Mouse (Mus musculus): Measurements from ENCODE around the gene Fras1. TPM values are rescaled to one million over a fixed set of nuclear protein-coding genes. Genes with fewer than 3 reads are reported as not detected.
A peak's percentile ranks its signal among the peaks of the same experiment; 100 is the strongest.

The Fras1 gene
- polyA plus RNA-seq, 1 experiment: 1.5 TPM

- no peaks in the 10 kb centered on the region for H3K36me3 ChIP-seq (ENCODE audit: control insufficient read depth, insufficient read depth)
- H3K4me3 ChIP-seq: no peak overlapping the region
- TF ChIP-seq E2F4 (IDR thresholded peaks at IDR 0.05; ENCODE audit: insufficient read depth): no peak
- TF ChIP-seq USF1 (IDR thresholded peaks at IDR 0.05; ENCODE audit: low read depth): no peak
- TF ChIP-seq MYOG (IDR thresholded peaks at IDR 0.05; ENCODE audit: control insufficient read depth in 1 of 3, insufficient read depth in 1 of 3, insufficient read length in 2 of 3, low read depth in 2 of 3): no peak
- TF ChIP-seq REST (IDR thresholded peaks at IDR 0.05; ENCODE audit: insufficient read depth, insufficient read length): no peak
- no peak for TF ChIP-seq TCF12 (IDR thresholded peaks at IDR 0.05; ENCODE audit: insufficient read depth, poor library complexity, severe bottlenecking)
- no peak for TF ChIP-seq SRF (IDR thresholded peaks at IDR 0.05; ENCODE audit: control insufficient read depth, insufficient read length, low read depth)
- no peak for TF ChIP-seq TCF3 (IDR thresholded peaks at IDR 0.05; ENCODE audit: insufficient read length, low read depth)
- TF ChIP-seq POLR2AphosphoS2 (IDR thresholded peaks at IDR 0.05; ENCODE audit: insufficient read length, low read depth): no peak
- no peak for TF ChIP-seq MYOD1 (IDR thresholded peaks at IDR 0.05; ENCODE audit: control insufficient read depth in 1 of 3, insufficient read length in 2 of 3, low read depth in 2 of 3)
- TF ChIP-seq CEBPB (IDR thresholded peaks at IDR 0.05; ENCODE audit: insufficient read depth, poor library complexity, severe bottlenecking): no peak
- no peak for TF ChIP-seq MAX (IDR thresholded peaks at IDR 0.05; ENCODE audit: low read depth)
- TF ChIP-seq POLR2A (IDR thresholded peaks at IDR 0.05; ENCODE audit: insufficient read length, low read depth): no peak
- H3ac ChIP-seq (ENCODE audit: control insufficient read depth, insufficient read length): no peak overlapping the region
- H3K79me2 ChIP-seq (ENCODE audit: control insufficient read depth, insufficient read depth): no peaks in the 10 kb centered on the region
- no peak overlapping the region for H3K4me2 ChIP-seq (ENCODE audit: low read depth)
- H3K27me3 ChIP-seq (ENCODE audit: control insufficient read depth, insufficient read depth, insufficient read length): no peaks in the 10 kb centered on the region
Observed at GRCm38 (mm10) chr5:96716273-96717034, 342.7 kb downstream of the Fras1 start.

- Histone ChIP-seq H3K79me2 (ENCODE audit: control insufficient read depth, insufficient read depth) (no peaks in the 10 kb centered on the region), H3K27me3 (ENCODE audit: control insufficient read depth, insufficient read depth, insufficient read length) (no peaks in the 10 kb centered on the region), H3ac (ENCODE audit: control insufficient read depth, insufficient read length) (no peak overlapping the region), H3K4me3 (no peak overlapping the region), H3K36me3 (ENCODE audit: control insufficient read depth, insufficient read depth) (no peaks in the 10 kb centered on the region), H3K4me2 (ENCODE audit: low read depth) (no peak overlapping the region)
- TF ChIP-seq MYOD1 (IDR thresholded peaks at IDR 0.05; ENCODE audit: control insufficient read depth in 1 of 3, insufficient read length in 2 of 3, low read depth in 2 of 3): peak in 2 of 3 experiments; percentile 54 to 70
- TF ChIP-seq TCF12 (IDR thresholded peaks at IDR 0.05; ENCODE audit: insufficient read depth, poor library complexity, severe bottlenecking): no peak
Observed at GRCm38 (mm10) chr5:96717690-96718089, 343.9 kb downstream of the Fras1 start.

- TF ChIP-seq POLR2AphosphoS2 (IDR thresholded peaks at IDR 0.05; ENCODE audit: insufficient read length, low read depth) (no peak), REST (IDR thresholded peaks at IDR 0.05; ENCODE audit: insufficient read depth, insufficient read length) (no peak), TCF12 (IDR thresholded peaks at IDR 0.05; ENCODE audit: insufficient read depth, poor library complexity, severe bottlenecking) (no peak), SRF (IDR thresholded peaks at IDR 0.05; ENCODE audit: control insufficient read depth, insufficient read length, low read depth) (no peak), CEBPB (IDR thresholded peaks at IDR 0.05; ENCODE audit: insufficient read depth, poor library complexity, severe bottlenecking) (no peak), MYOD1 (IDR thresholded peaks at IDR 0.05; ENCODE audit: control insufficient read depth in 1 of 3, insufficient read length in 2 of 3, low read depth in 2 of 3) (no peak), TCF3 (IDR thresholded peaks at IDR 0.05; ENCODE audit: insufficient read length, low read depth) (no peak), POLR2A (IDR thresholded peaks at IDR 0.05; ENCODE audit: insufficient read length, low read depth) (no peak), MAX (IDR thresholded peaks at IDR 0.05; ENCODE audit: low read depth) (no peak), E2F4 (IDR thresholded peaks at IDR 0.05; ENCODE audit: insufficient read depth) (no peak), MYOG (IDR thresholded peaks at IDR 0.05; ENCODE audit: control insufficient read depth in 1 of 3, insufficient read depth in 1 of 3, insufficient read length in 2 of 3, low read depth in 2 of 3) (no peak), USF1 (IDR thresholded peaks at IDR 0.05; ENCODE audit: low read depth) (no peak)
Observed at GRCm38 (mm10) chr5:96718601-96719000, 344.8 kb downstream of the Fras1 start.

DNA sequence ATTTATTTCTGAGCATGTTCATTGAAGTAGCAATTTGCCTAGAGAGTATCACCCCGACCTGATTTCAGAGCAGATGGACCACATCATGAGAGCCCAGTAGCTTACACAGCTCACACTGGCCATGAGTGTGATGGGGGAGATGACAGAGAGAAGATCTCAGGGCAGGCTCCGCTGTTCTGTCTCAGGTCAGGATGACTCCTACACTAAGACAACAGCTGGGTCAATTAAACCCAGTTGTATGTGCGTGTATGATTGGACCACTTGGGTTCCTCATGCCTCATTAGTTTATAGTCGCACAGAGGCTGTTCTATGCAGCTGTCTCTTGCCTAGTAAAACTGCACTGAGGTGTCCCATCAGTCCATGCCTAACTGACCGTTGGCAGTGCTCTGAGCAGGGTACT is 345.5 kb downstream of the Fras1 start:
- H3K79me2 ChIP-seq (ENCODE audit: control insufficient read depth, insufficient read depth): no peaks in the 10 kb centered on the region
- H3K36me3 ChIP-seq (ENCODE audit: control insufficient read depth, insufficient read depth): no peaks in the 10 kb centered on the region
- H3K27me3 ChIP-seq (ENCODE audit: control insufficient read depth, insufficient read depth, insufficient read length): no peaks in the 10 kb centered on the region
- TF ChIP-seq MYOD1 (IDR thresholded peaks at IDR 0.05; ENCODE audit: control insufficient read depth in 1 of 3, insufficient read length in 2 of 3, low read depth in 2 of 3): peak in 1 of 3 experiments; percentile 11
- no peak for TF ChIP-seq CEBPB (IDR thresholded peaks at IDR 0.05; ENCODE audit: insufficient read depth, poor library complexity, severe bottlenecking)
- no peak for TF ChIP-seq MAX (IDR thresholded peaks at IDR 0.05; ENCODE audit: low read depth)
- TF ChIP-seq E2F4 (IDR thresholded peaks at IDR 0.05; ENCODE audit: insufficient read depth): no peak
- no peak for TF ChIP-seq TCF12 (IDR thresholded peaks at IDR 0.05; ENCODE audit: insufficient read depth, poor library complexity, severe bottlenecking)
- H3ac ChIP-seq (ENCODE audit: control insufficient read depth, insufficient read length): no peak overlapping the region
- no peak overlapping the region for H3K4me2 ChIP-seq (ENCODE audit: low read depth)
- no peak overlapping the region for H3K4me3 ChIP-seq

More at GRCm38 (mm10) chr5:96718601-96719000, 344.8 kb downstream of the Fras1 start:
- Histone ChIP-seq H3K27me3 (ENCODE audit: control insufficient read depth, insufficient read depth, insufficient read length) (no peaks in the 10 kb centered on the region), H3K4me3 (no peak overlapping the region), H3K4me2 (ENCODE audit: low read depth) (no peak overlapping the region), H3ac (ENCODE audit: control insufficient read depth, insufficient read length) (no peak overlapping the region), H3K36me3 (ENCODE audit: control insufficient read depth, insufficient read depth) (no peaks in the 10 kb centered on the region), H3K79me2 (ENCODE audit: control insufficient read depth, insufficient read depth) (no peaks in the 10 kb centered on the region)

DNA sequence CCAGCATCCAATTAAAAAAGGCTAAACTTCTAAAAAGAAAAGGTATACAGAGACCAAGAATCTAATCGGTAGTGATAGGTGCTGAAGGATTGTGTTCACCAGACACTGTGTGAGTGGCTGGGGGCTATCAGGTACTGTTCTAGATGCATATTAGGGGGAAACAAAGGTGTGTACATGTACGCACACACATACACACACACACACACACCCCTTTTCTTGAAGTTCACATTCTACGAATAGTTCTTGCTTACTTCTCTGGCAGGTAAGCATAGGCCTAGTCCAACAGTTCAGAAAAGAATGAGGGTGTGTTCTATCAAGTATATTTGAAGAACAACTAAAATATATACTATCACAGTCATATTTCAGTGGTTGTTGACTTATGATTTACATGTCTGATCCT is 348.9 kb downstream of the Fras1 start:
- Histone ChIP-seq H3K4me2 (ENCODE audit: low read depth) (no peak overlapping the region), H3K27me3 (ENCODE audit: control insufficient read depth, insufficient read depth, insufficient read length) (no peaks in the 10 kb centered on the region), H3K79me2 (ENCODE audit: control insufficient read depth, insufficient read depth) (no peaks in the 10 kb centered on the region), H3K36me3 (ENCODE audit: control insufficient read depth, insufficient read depth) (no peaks in the 10 kb centered on the region), H3K4me3 (no peak overlapping the region), H3ac (ENCODE audit: control insufficient read depth, insufficient read length) (no peak overlapping the region)
- no peak for TF ChIP-seq TCF3 (IDR thresholded peaks at IDR 0.05; ENCODE audit: insufficient read length, low read depth)
- no peak for TF ChIP-seq USF1 (IDR thresholded peaks at IDR 0.05; ENCODE audit: low read depth)
- no peak for TF ChIP-seq REST (IDR thresholded peaks at IDR 0.05; ENCODE audit: insufficient read depth, insufficient read length)
- TF ChIP-seq SRF (IDR thresholded peaks at IDR 0.05; ENCODE audit: control insufficient read depth, insufficient read length, low read depth): no peak
- TF ChIP-seq MYOG (IDR thresholded peaks at IDR 0.05; ENCODE audit: control insufficient read depth in 1 of 3, insufficient read depth in 1 of 3, insufficient read length in 2 of 3, low read depth in 2 of 3): no peak
- TF ChIP-seq POLR2AphosphoS2 (IDR thresholded peaks at IDR 0.05; ENCODE audit: insufficient read length, low read depth): no peak
- no peak for TF ChIP-seq MYOD1 (IDR thresholded peaks at IDR 0.05; ENCODE audit: control insufficient read depth in 1 of 3, insufficient read length in 2 of 3, low read depth in 2 of 3)
- TF ChIP-seq MAX (IDR thresholded peaks at IDR 0.05; ENCODE audit: low read depth): no peak
- TF ChIP-seq E2F4 (IDR thresholded peaks at IDR 0.05; ENCODE audit: insufficient read depth): no peak
- TF ChIP-seq CEBPB (IDR thresholded peaks at IDR 0.05; ENCODE audit: insufficient read depth, poor library complexity, severe bottlenecking): no peak
- TF ChIP-seq POLR2A (IDR thresholded peaks at IDR 0.05; ENCODE audit: insufficient read length, low read depth): no peak
- TF ChIP-seq TCF12 (IDR thresholded peaks at IDR 0.05; ENCODE audit: insufficient read depth, poor library complexity, severe bottlenecking): no peak
